Mouse (Mus musculus) E14TG2a.4 (cell line): ENCODE data around the gene Ccni.

Experiments
- CTCF ChIP-seq: conservative IDR thresholded peaks from 2 replicates; pipeline ENCODE4 v1.5.1; 2014; ENCODE audit warnings: low read length
- NANOG ChIP-seq: IDR thresholded peaks from 2 replicates; pipeline ENCODE4 v1.6.1; 2014; ENCODE audit warnings: borderline replicate concordance, low read length, mixed read lengths

DNA sequence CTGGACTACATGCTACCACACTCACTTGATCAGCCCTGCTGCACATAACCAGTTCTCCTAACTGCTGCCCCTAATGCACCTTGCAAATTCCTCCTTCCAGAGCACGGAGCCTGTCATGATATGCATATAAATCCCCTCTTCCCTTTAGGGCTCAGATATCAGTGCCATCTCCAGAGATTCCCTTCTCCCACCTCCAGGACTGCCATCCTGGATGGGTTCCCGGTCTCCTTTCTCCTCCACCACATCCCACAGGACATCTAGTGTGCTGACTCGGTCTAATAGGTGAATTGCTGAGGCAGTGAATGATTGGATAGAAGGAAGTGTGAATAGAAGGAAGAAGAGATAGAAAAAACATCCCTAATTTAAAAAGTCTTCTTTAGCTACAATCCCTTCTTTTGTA, 25.4 kb upstream of the Ccni start:
- TF ChIP-seq NANOG = no peak
- no peak for TF ChIP-seq CTCF
